Mouse (Mus musculus): Measurements from ENCODE around the gene Ccdc12. TPM values are rescaled to one million over a fixed set of nuclear protein-coding genes. Genes with fewer than 3 reads are reported as not detected.

The Ccdc12 gene
- polyA plus RNA-seq, 1 experiment: 143 TPM

GRCm38 (mm10) chr9:110655651-110656007 lies 674 bp upstream of the Ccdc12 start:
- Histone ChIP-seq H3K27ac (ENCODE audit: insufficient read depth, low read depth, low read length) (no peak overlapping the region), H3K4me1 (ENCODE audit: control insufficient read depth, insufficient read depth, low read length) (peaks cover 46% of the 10 kb centered on the region), H3K4me3 (ENCODE audit: insufficient read depth, low read length) (peak overlapping the region; percentile 79)
- TF ChIP-seq POLR2A (IDR thresholded peaks at IDR 0.05; ENCODE audit: borderline replicate concordance, low read depth, low read length): no peak

GRCm38 (mm10) chr9:110657474-110658078 lies 1.3 kb downstream of the Ccdc12 start:
- peaks cover 53% of the 10 kb centered on the region for H3K4me1 ChIP-seq (ENCODE audit: control insufficient read depth, insufficient read depth, low read length)
- peak overlapping the region; percentile 89 for H3K27ac ChIP-seq (ENCODE audit: insufficient read depth, low read depth, low read length)
- H3K4me3 ChIP-seq (ENCODE audit: insufficient read depth, low read length): peak overlapping the region; percentile 79
- TF ChIP-seq CTCF (IDR thresholded peaks at IDR 0.05; ENCODE audit: low read depth, low read length) (no peak), POLR2A (IDR thresholded peaks at IDR 0.05; ENCODE audit: borderline replicate concordance, low read depth, low read length) (no peak)

GRCm38 (mm10) chr9:110659521-110659920 lies 3.2 kb downstream of the Ccdc12 start:
- H3K4me3 ChIP-seq (ENCODE audit: insufficient read depth, low read length): no peak overlapping the region
- H3K27ac ChIP-seq (ENCODE audit: insufficient read depth, low read depth, low read length): no peak overlapping the region
- TF ChIP-seq POLR2A (IDR thresholded peaks at IDR 0.05; ENCODE audit: borderline replicate concordance, low read depth, low read length) (no peak), CTCF (IDR thresholded peaks at IDR 0.05; ENCODE audit: low read depth, low read length) (no peak)
- peaks cover 58% of the 10 kb centered on the region for H3K4me1 ChIP-seq (ENCODE audit: control insufficient read depth, insufficient read depth, low read length)

- H3K4me3 ChIP-seq (ENCODE audit: insufficient read depth, low read length): no peak overlapping the region
- H3K27ac ChIP-seq (ENCODE audit: insufficient read depth, low read depth, low read length): peak overlapping the region; percentile 24
- TF ChIP-seq POLR2A (IDR thresholded peaks at IDR 0.05; ENCODE audit: borderline replicate concordance, low read depth, low read length) (no peak), CTCF (IDR thresholded peaks at IDR 0.05; ENCODE audit: low read depth, low read length) (no peak)
- H3K4me1 ChIP-seq (ENCODE audit: control insufficient read depth, insufficient read depth, low read length): peaks cover 58% of the 10 kb centered on the region
Measured at GRCm38 (mm10) chr9:110660208-110660607, 3.9 kb downstream of the Ccdc12 start.

GRCm38 (mm10) chr9:110660856-110661612 lies 4.7 kb downstream of the Ccdc12 start:
- no peak for TF ChIP-seq POLR2A (IDR thresholded peaks at IDR 0.05; ENCODE audit: borderline replicate concordance, low read depth, low read length)
- no peak for TF ChIP-seq CTCF (IDR thresholded peaks at IDR 0.05; ENCODE audit: low read depth, low read length)
- Histone ChIP-seq H3K4me3 (ENCODE audit: insufficient read depth, low read length) (no peak overlapping the region), H3K27ac (ENCODE audit: insufficient read depth, low read depth, low read length) (peak overlapping the region; percentile 33), H3K4me1 (ENCODE audit: control insufficient read depth, insufficient read depth, low read length) (peaks cover 54% of the 10 kb centered on the region)

- TF ChIP-seq POLR2A (IDR thresholded peaks at IDR 0.05; ENCODE audit: borderline replicate concordance, low read depth, low read length): no peak
- TF ChIP-seq CTCF (IDR thresholded peaks at IDR 0.05; ENCODE audit: low read depth, low read length): no peak
- Histone ChIP-seq H3K4me1 (ENCODE audit: control insufficient read depth, insufficient read depth, low read length) (peaks cover 70% of the 10 kb centered on the region), H3K4me3 (ENCODE audit: insufficient read depth, low read length) (no peak overlapping the region), H3K27ac (ENCODE audit: insufficient read depth, low read depth, low read length) (no peak overlapping the region)
Measured at GRCm38 (mm10) chr9:110662844-110663243, 6.5 kb downstream of the Ccdc12 start.

- Histone ChIP-seq H3K4me1 (ENCODE audit: control insufficient read depth, insufficient read depth, low read length) (peaks cover 56% of the 10 kb centered on the region), H3K27ac (ENCODE audit: insufficient read depth, low read depth, low read length) (peak overlapping the region; percentile 33), H3K4me3 (ENCODE audit: insufficient read depth, low read length) (peak overlapping the region; percentile 10; the same call in 1 of the 2 replicates)
- no peak for TF ChIP-seq CTCF (IDR thresholded peaks at IDR 0.05; ENCODE audit: low read depth, low read length)
- TF ChIP-seq POLR2A (IDR thresholded peaks at IDR 0.05; ENCODE audit: borderline replicate concordance, low read depth, low read length): no peak
Measured at GRCm38 (mm10) chr9:110665912-110666311, 9.6 kb downstream of the Ccdc12 start.

GRCm38 (mm10) chr9:110666374-110666773 lies 10.1 kb downstream of the Ccdc12 start:
- no peak overlapping the region for H3K27ac ChIP-seq (ENCODE audit: insufficient read depth, low read depth, low read length)
- H3K4me1 ChIP-seq (ENCODE audit: control insufficient read depth, insufficient read depth, low read length): peaks cover 51% of the 10 kb centered on the region
- no peak overlapping the region for H3K4me3 ChIP-seq (ENCODE audit: insufficient read depth, low read length)
- TF ChIP-seq POLR2A (IDR thresholded peaks at IDR 0.05; ENCODE audit: borderline replicate concordance, low read depth, low read length): no peak
- TF ChIP-seq CTCF (IDR thresholded peaks at IDR 0.05; ENCODE audit: low read depth, low read length): no peak

- Histone ChIP-seq H3K27ac (ENCODE audit: insufficient read depth, low read depth, low read length) (peak overlapping the region; percentile 49), H3K4me1 (ENCODE audit: control insufficient read depth, insufficient read depth, low read length) (peaks cover 43% of the 10 kb centered on the region), H3K4me3 (ENCODE audit: insufficient read depth, low read length) (no peak overlapping the region)
- TF ChIP-seq CTCF (IDR thresholded peaks at IDR 0.05; ENCODE audit: low read depth, low read length) (no peak), POLR2A (IDR thresholded peaks at IDR 0.05; ENCODE audit: borderline replicate concordance, low read depth, low read length) (no peak)
Measured at GRCm38 (mm10) chr9:110667219-110667836, 11.0 kb downstream of the Ccdc12 start.

Measured in bone marrow macrophage, adult 2 months (primary cell).